Mouse (Mus musculus): Measurements from ENCODE around the gene Gm3411. TPM values are rescaled to one million over a fixed set of nuclear protein-coding genes. Genes with fewer than 3 reads are reported as not detected.
"Not testable (repeated sequence)": the region's sequence is repeated elsewhere in the genome, so short reads cannot be mapped to it uniquely, and the experiment has no call there.

Gene Gm3411
- polyA plus RNA-seq (2021): 0.09 TPM

DNA sequence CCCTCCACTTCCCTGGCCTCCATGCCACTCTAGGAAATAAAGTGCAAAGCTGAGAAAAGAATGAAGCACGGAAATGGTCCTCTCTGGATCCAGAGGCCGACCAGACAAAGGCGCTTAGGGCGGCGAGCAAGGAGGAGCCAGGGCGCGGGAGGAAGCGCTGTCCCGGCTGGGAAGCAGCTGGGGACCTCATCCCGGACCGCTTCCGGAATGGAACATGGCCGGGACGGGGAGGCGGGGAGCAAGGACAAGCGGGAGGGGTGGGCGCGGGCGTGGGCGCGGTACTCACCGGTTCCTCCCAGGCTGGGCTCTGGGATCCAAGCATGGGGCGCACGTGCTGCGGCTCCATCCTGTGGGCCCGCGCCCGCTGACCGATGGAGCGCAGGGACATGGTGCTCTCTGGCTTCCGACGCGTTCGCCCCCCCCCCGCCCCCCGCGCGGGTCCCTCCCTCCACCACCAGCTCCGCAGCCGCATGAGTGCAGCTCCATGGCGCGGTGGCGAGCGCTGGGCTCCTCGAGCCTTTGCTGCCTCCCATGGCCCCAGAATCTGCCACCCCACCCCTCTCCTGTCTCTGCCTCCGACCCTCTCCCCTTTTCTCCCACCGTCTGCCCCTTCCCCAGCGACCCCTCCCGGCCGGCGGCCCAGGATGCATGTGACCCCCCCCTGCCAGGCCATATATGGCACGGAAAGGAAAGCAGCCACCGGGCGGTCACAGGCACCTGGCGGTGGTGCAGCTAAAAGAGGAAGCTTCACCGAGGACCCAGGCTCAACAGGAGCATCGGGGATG, at the start of gene Gm3411:
Gm3411 (minus strand) TSS at position 320 of the 785 bp plus-strand sequence.
- CTCF ChIA-PET; POLR2A ChIA-PET; H3K27me3 ChIP-seq; in situ Hi-C loops (cut with MboI; ENCODE audit: low pct_unique_long_range_greater_than_20kb); DNase-seq (ENCODE audit: low read depth, low spot score); ATAC-seq: not testable (repeated sequence)

DNA sequence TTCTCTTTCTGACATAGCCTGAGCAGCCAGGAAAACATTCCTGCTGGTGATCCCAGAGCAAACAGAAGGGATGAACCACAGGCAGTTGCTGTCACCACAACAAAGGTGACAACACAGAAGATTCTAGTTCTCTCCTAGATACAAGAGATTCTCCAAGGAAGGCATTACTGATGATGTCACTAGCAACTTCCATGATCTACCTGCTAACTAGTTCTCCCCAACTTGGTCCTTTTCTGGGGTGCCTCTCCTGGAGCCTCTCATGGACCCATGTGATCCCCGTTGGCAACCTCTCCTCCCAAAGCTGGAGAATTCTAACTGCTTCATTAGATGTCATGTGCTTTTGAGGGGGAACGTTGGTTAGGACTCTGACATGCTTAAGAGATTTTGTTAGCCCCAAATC, 17.7 kb upstream of the Gm3411 start, which contains the start of gene Gm21103:
Gm21103 (minus strand) TSS at position 101 of the 400 bp plus-strand sequence.
- DNase-seq (ENCODE audit: low read depth, low spot score); ATAC-seq; POLR2A ChIA-PET; in situ Hi-C loops (cut with MboI; ENCODE audit: low pct_unique_long_range_greater_than_20kb); H3K27me3 ChIP-seq; CTCF ChIA-PET: not testable (repeated sequence)

DNA sequence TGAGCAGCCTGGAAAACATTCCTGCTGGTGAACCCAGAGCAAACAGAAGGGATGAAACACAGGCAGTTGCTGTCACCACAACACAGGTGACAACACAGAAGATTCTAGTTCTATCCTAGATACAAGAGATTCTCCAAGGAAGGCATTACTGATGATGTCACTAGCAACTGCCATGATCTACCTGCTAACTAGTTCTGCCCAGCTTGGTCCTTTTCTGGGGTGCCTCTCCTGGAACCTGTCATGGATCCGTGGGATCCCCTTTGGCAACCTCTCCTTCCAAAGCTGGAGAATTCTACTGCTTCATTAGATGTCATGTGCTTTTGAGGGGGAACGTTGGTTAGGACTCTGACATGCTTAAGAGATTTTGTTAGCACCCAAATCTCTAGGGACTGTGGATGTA, 67.9 kb downstream of the Gm3411 start, which contains the start of gene Gm21560:
Gm21560 (minus strand) TSS at position 101 of the 400 bp plus-strand sequence.
- DNase-seq (ENCODE audit: low read depth, low spot score); ATAC-seq; POLR2A ChIA-PET; H3K27me3 ChIP-seq; CTCF ChIA-PET; in situ Hi-C loops (cut with MboI; ENCODE audit: low pct_unique_long_range_greater_than_20kb): not testable (repeated sequence)

Other genes with a start within 250 kb of the Gm3411 start
- gene Gm6337, start 229.0 kb downstream of the Gm3411 start, polyA plus RNA-seq (2021): not detected
- gene Gm8206, start 193.3 kb downstream of the Gm3411 start, polyA plus RNA-seq (2021): 0.23 TPM
- 0.55 TPM for gene Gm3468, start 178.6 kb downstream of the Gm3411 start, polyA plus RNA-seq (2021)
- gene Gm3476, start 161.4 kb downstream of the Gm3411 start, polyA plus RNA-seq (2021): not detected
- not detected for gene Gm21560, start 68.0 kb downstream of the Gm3411 start, polyA plus RNA-seq (2021)
- not detected for gene Gm21103, start 17.6 kb upstream of the Gm3411 start, polyA plus RNA-seq (2021)
- not detected for gene Gm3618, start 56.4 kb upstream of the Gm3411 start, polyA plus RNA-seq (2021)
- gene Gm16440, start 103.1 kb upstream of the Gm3411 start, polyA plus RNA-seq (2021): not detected
- not detected for gene Gm3591, start 125.2 kb upstream of the Gm3411 start, polyA plus RNA-seq (2021)
- not detected for gene Gm3594, start 157.4 kb upstream of the Gm3411 start, polyA plus RNA-seq (2021)